Mouse (Mus musculus): ENCODE results near the gene Cckbr.
"Not testable (repeated sequence)": the region's sequence is repeated elsewhere in the genome, so short reads cannot be mapped to it uniquely, and the experiment has no call there.

The Cckbr gene

DNA sequence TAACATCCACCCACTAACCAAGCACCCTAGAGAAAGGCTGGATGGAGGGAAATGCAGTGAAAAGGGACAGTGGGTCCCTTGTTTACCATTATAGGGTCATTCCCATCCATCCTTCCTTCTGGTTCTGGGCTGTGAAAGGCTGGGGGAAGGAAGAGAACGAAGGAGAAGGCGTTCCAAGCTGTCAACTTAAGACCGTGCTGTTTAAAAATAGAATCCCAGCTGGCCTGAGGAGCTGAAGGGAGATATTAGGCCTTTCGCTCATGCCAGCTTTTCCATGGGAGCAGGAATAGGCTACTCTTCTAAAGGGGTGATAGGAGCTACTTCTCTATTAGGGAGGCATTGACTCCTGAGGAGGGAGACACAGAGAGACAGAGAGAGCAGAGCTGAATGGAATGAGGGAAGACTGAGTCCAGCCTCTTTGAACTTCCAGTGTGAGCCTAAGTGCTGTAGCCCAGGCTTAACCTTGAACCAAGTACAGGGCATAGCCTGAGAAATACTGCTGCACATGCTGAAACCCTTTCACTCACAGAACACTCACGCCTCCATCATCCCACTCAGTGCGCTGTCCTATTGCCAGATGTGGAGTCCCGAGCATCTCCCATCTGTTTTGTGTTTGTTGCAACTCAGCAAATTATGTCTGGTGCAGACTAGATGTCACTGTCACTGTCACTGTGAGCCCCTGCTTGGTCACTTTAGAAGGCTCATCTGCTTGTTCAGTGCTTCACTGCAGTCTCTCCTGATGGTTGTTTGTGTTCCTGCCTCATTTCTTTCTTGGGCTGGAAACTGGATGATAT is 12.6 kb downstream of the Cckbr start:
- DNase-seq (ENCODE audit: low spot score), result no peak

GRCm38 (mm10) chr7:105441426-105441825 is 15.9 kb downstream of the Cckbr start:
- no peak for DNase-seq (ENCODE audit: low spot score)

GRCm38 (mm10) chr7:105445076-105445475 is 19.5 kb downstream of the Cckbr start:
- DNase-seq (ENCODE audit: low spot score), result no peak

DNA sequence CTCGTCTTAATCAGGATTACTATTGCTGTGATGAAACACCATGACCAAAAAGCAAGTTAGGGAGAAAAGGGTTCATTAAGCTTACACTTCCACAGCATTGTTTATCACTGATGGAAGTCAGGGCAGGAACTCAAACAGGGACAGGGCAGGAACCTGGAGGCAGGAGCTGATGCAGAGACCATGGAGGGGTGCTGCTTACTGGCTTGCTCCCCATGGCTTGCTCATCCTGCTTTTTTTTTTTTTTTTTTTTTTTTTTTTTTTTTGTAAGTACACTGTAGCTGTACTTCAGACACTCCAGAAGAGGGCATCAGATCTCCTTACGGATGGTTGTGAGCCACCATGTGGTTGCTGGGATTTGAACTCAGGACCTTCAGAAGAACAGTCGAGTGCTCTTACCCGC is 27.8 kb downstream of the Cckbr start:
- not testable (repeated sequence) for DNase-seq (ENCODE audit: low spot score)

- DNase-seq (ENCODE audit: low spot score), result no peak
Observed at GRCm38 (mm10) chr7:105458546-105458945, 33.0 kb downstream of the Cckbr start.

GRCm38 (mm10) chr7:105465505-105465904 is 40.0 kb downstream of the Cckbr start:
- not testable (repeated sequence) for DNase-seq (ENCODE audit: low spot score)

GRCm38 (mm10) chr7:105472607-105473006 is 47.1 kb downstream of the Cckbr start:
- DNase-seq (ENCODE audit: low spot score), result no peak

DNA sequence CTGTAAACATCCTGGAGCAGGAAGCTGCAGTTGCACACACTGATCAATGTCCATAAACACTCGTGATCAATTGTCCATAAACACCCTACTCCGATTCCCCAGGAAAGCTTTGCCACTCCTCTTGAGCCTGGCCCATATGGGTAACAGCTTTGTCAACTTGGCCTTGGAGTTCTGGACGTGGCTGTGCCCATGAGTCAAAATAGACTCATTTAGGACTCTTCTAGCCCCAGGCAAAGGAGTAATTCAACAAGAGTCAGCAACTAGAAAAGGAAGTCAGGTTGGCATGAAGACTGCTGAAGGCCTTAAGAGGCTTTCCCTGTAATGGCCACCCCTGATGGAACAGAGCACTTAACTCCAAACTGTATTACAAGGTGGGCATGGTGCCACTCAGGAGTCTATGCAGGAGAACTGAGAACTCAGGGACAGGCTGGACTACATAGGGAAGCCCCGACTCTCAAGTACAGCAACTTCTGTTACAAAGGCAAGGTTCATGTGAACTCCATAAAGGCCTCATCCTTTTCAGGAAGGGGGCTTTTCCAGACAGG is 49.3 kb downstream of the Cckbr start:
- DNase-seq (ENCODE audit: low spot score), result no peak

GRCm38 (mm10) chr7:105475396-105475949 is 49.9 kb downstream of the Cckbr start:
- no peak for DNase-seq (ENCODE audit: low spot score)

DNA sequence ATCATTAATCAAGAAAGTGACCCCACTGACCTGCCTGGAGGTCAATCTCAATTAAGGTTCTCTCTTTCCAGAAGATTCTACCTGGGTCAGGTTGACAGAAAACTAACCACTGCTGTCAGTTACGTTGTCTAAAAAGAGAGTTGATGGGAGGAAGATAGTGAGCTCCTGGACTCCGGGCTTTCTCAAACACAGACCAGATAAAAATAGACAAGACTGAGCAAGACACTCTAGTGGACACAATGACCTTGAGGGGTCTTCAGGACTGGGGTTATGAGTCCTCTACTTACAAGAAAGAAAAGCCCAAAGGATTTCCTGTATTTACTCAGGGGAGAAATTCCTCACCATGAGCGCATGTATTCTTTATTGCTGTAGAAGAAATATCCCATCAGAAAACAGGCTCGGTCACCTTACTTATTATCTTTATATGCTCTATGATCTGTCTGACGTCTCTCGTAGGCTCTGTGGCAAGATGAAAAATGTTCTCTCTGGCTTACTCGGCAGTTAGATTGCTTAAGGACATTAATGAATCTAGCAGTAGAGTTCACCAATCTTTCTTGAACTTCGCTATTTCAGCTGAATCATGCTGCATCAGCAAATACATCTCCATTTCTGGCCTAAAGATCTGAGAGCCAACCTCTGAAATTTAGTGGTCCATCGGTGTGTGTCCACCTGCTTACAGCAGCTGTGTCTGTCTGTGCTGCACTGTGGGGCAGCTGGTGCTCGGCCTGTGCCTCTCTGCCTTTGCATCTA is 51.3 kb downstream of the Cckbr start:
- no peak for DNase-seq (ENCODE audit: low spot score)

GRCm38 (mm10) chr7:105477433-105477700 is 51.8 kb downstream of the Cckbr start:
- peak; percentile 28 for DNase-seq (ENCODE audit: low spot score)

GRCm38 (mm10) chr7:105477841-105478240 is 52.3 kb downstream of the Cckbr start:
- peak; percentile 28 for DNase-seq (ENCODE audit: low spot score)

DNA sequence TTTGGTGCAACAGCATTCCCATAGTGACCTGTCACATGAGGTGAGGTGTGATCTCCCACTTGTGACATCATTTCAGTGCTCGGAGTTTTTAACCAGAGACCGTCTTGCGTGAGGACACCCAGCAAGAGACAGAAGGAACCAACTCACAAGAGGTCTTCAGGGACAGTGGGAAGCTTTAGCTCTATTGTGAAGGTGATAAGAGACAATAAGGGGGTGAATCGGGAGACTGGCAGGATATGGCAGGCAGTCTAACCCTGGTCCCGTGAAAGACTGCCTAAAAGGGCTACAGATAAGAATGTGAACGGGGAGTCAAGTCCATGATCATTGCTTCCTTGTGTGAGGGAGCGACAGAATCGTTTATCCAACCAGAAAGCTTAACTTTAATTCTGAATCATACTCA is 52.8 kb downstream of the Cckbr start:
- DNase-seq (ENCODE audit: low spot score), result no peak

GRCm38 (mm10) chr7:105479232-105479631 is 53.7 kb downstream of the Cckbr start:
- no peak for DNase-seq (ENCODE audit: low spot score)

- no peak for DNase-seq (ENCODE audit: low spot score)
Observed at GRCm38 (mm10) chr7:105480081-105480480, 54.5 kb downstream of the Cckbr start.

DNA sequence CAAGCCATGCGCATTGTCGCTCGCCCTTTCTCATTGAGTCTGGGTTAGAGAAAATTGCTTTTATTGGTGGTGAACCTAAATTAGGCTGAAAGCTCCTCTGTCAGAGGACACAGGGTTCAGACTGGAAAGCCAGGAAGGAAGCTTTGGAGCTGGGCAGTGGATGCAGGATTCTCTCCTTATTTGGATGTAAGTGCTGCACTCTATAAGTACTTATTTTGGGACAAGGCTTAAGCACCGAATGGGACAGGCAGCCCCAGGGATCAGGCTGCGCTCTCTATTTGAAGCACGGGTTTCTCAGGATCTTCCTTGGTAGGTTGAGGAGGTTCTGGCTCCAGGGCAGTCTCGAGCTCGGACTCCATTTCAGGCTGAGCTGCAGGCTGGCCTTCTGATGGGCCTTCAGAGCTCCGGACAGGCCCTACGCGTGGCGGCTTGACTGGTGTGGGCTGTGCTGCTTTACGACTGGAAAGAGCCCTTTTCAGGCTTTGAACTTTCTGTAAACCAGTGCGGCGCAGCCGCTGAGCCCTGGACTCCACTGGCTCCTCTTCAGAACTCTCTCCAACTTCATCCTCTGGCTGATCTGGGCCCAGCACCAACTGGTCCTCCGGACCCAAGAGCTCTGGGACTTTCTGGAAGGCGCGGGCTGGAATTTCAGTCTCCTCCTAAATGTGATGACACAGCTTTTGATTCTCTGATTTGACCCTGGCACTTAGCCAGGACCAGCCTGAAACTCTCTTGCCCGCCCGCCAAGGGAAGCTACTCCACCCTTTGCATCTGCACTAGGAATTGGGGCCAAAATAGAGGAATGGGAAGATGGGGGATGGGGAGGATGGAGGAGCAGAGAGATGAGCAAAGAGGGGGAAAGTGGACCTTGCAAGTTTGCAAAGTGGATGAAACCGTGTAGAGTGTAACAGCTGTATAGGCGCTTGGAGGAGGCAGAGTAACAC is 55.3 kb downstream of the Cckbr start:
- DNase-seq (ENCODE audit: low spot score), result no peak

GRCm38 (mm10) chr7:105481505-105482411 is 56.2 kb downstream of the Cckbr start, which contains the start of gene Cavin3:
TSS of gene Cavin3 (minus strand) at chr7:105482300.
- no peak for DNase-seq (ENCODE audit: low spot score)

- no peak for DNase-seq (ENCODE audit: low spot score)
Observed at GRCm38 (mm10) chr7:105482426-105482825, 56.9 kb downstream of the Cckbr start.

DNA sequence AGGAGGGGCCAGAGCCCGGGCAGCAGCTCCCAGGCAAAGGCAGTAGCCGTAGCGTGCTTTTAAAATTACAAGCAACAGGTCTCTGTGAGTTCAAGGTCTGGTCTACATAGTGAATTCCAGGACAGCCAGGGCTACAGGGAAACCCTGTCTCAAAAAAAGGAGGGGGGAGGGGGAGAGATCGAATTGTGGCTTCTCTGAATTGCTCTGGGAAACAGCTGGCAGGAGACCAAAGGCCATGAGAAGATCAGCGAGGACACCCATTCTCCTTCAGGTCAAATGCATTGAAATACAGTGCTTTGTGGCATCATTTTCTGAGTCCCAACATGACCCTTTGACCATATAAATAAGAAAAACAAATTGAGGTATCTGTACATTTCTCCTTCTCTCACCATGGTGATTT is 59.5 kb downstream of the Cckbr start:
- DNase-seq (ENCODE audit: low spot score), result no peak

GRCm38 (mm10) chr7:105487104-105487876 is 61.8 kb downstream of the Cckbr start:
- no peak for DNase-seq (ENCODE audit: low spot score)
